Mouse (Mus musculus): Measurements from ENCODE around the gene Sorl1. TPM values are rescaled to one million over a fixed set of nuclear protein-coding genes. Genes with fewer than 3 reads are reported as not detected.

The Sorl1 gene
- polyA plus RNA-seq, 1 experiment, result under 0.01 TPM

GRCm38 (mm10) chr9:42111256-42111655, 12.8 kb downstream of the Sorl1 start:
- TF ChIP-seq GATA1 (IDR thresholded peaks at IDR 0.05; ENCODE audit: low read length) (no peak), TAL1 (IDR thresholded peaks at IDR 0.05; ENCODE audit: low read length) (no peak)
- Histone ChIP-seq H3K4me3 (replicated peaks) (no peak overlapping the region), H3K27me3 (ENCODE audit: control insufficient read depth) (no peaks in the 10 kb centered on the region), H3K4me1 (ENCODE audit: control insufficient read depth) (no peaks in the 10 kb centered on the region), H3K9me3 (ENCODE audit: control insufficient read depth, low read length) (no peaks in the 10 kb centered on the region), H3K36me3 (ENCODE audit: control insufficient read depth) (no peaks in the 10 kb centered on the region)

- TF ChIP-seq TAL1 (IDR thresholded peaks at IDR 0.05; ENCODE audit: low read length), result no peak
- no peak for TF ChIP-seq GATA1 (IDR thresholded peaks at IDR 0.05; ENCODE audit: low read length)
- Histone ChIP-seq H3K4me3 (replicated peaks) (no peak overlapping the region), H3K4me1 (ENCODE audit: control insufficient read depth) (no peaks in the 10 kb centered on the region), H3K9me3 (ENCODE audit: control insufficient read depth, low read length) (no peaks in the 10 kb centered on the region), H3K27me3 (ENCODE audit: control insufficient read depth) (no peaks in the 10 kb centered on the region), H3K36me3 (ENCODE audit: control insufficient read depth) (no peaks in the 10 kb centered on the region)
Observed at GRCm38 (mm10) chr9:42109837-42110451, 14.2 kb downstream of the Sorl1 start.

GRCm38 (mm10) chr9:42109131-42109530, 15.0 kb downstream of the Sorl1 start:
- no peaks in the 10 kb centered on the region for H3K36me3 ChIP-seq (ENCODE audit: control insufficient read depth)

GRCm38 (mm10) chr9:42108369-42108951, 15.6 kb downstream of the Sorl1 start:
- Histone ChIP-seq H3K9me3 (ENCODE audit: control insufficient read depth, low read length) (no peaks in the 10 kb centered on the region), H3K4me3 (replicated peaks) (no peak overlapping the region), H3K4me1 (ENCODE audit: control insufficient read depth) (no peaks in the 10 kb centered on the region), H3K27me3 (ENCODE audit: control insufficient read depth) (no peaks in the 10 kb centered on the region), H3K36me3 (ENCODE audit: control insufficient read depth) (no peaks in the 10 kb centered on the region)
- TF ChIP-seq GATA1 (IDR thresholded peaks at IDR 0.05; ENCODE audit: low read length), result no peak
- TF ChIP-seq TAL1 (IDR thresholded peaks at IDR 0.05; ENCODE audit: low read length), result no peak

More at GRCm38 (mm10) chr9:42109131-42109530, 15.0 kb downstream of the Sorl1 start:
- no peaks in the 10 kb centered on the region for H3K4me1 ChIP-seq (ENCODE audit: control insufficient read depth)
- no peaks in the 10 kb centered on the region for H3K27me3 ChIP-seq (ENCODE audit: control insufficient read depth)
- no peaks in the 10 kb centered on the region for H3K9me3 ChIP-seq (ENCODE audit: control insufficient read depth, low read length)
- TF ChIP-seq GATA1 (IDR thresholded peaks at IDR 0.05; ENCODE audit: low read length) (no peak), TAL1 (IDR thresholded peaks at IDR 0.05; ENCODE audit: low read length) (no peak)
- H3K4me3 ChIP-seq (replicated peaks), result no peak overlapping the region

- Histone ChIP-seq H3K4me3 (replicated peaks) (no peak overlapping the region), H3K9me3 (ENCODE audit: control insufficient read depth, low read length) (no peaks in the 10 kb centered on the region), H3K27me3 (ENCODE audit: control insufficient read depth) (no peaks in the 10 kb centered on the region), H3K36me3 (ENCODE audit: control insufficient read depth) (no peaks in the 10 kb centered on the region), H3K4me1 (ENCODE audit: control insufficient read depth) (no peaks in the 10 kb centered on the region)
- TF ChIP-seq GATA1 (IDR thresholded peaks at IDR 0.05; ENCODE audit: low read length), result no peak
- TF ChIP-seq TAL1 (IDR thresholded peaks at IDR 0.05; ENCODE audit: low read length), result no peak
Observed at GRCm38 (mm10) chr9:42107062-42107461, 17.0 kb downstream of the Sorl1 start.

- no peaks in the 10 kb centered on the region for H3K4me1 ChIP-seq (ENCODE audit: control insufficient read depth)
- no peaks in the 10 kb centered on the region for H3K9me3 ChIP-seq (ENCODE audit: control insufficient read depth, low read length)
- H3K27me3 ChIP-seq (ENCODE audit: control insufficient read depth), result no peaks in the 10 kb centered on the region
- H3K4me3 ChIP-seq (replicated peaks), result no peak overlapping the region
- TF ChIP-seq GATA1 (IDR thresholded peaks at IDR 0.05; ENCODE audit: low read length), result no peak
- H3K36me3 ChIP-seq (ENCODE audit: control insufficient read depth), result no peaks in the 10 kb centered on the region
Observed at GRCm38 (mm10) chr9:42106305-42106704, 17.8 kb downstream of the Sorl1 start.

GRCm38 (mm10) chr9:42103546-42103945, 20.6 kb downstream of the Sorl1 start:
- Histone ChIP-seq H3K9me3 (ENCODE audit: control insufficient read depth, low read length) (no peaks in the 10 kb centered on the region), H3K4me1 (ENCODE audit: control insufficient read depth) (no peaks in the 10 kb centered on the region), H3K4me3 (replicated peaks) (no peak overlapping the region), H3K36me3 (ENCODE audit: control insufficient read depth) (no peaks in the 10 kb centered on the region), H3K27me3 (ENCODE audit: control insufficient read depth) (no peaks in the 10 kb centered on the region)
- TF ChIP-seq TAL1 (IDR thresholded peaks at IDR 0.05; ENCODE audit: low read length) (no peak), GATA1 (IDR thresholded peaks at IDR 0.05; ENCODE audit: low read length) (no peak)

GRCm38 (mm10) chr9:42102013-42102412, 22.1 kb downstream of the Sorl1 start:
- Histone ChIP-seq H3K4me3 (replicated peaks) (no peak overlapping the region), H3K4me1 (ENCODE audit: control insufficient read depth) (no peaks in the 10 kb centered on the region), H3K27me3 (ENCODE audit: control insufficient read depth) (no peaks in the 10 kb centered on the region), H3K9me3 (ENCODE audit: control insufficient read depth, low read length) (no peaks in the 10 kb centered on the region), H3K36me3 (ENCODE audit: control insufficient read depth) (no peaks in the 10 kb centered on the region)
- no peak for TF ChIP-seq TAL1 (IDR thresholded peaks at IDR 0.05; ENCODE audit: low read length)
- TF ChIP-seq GATA1 (IDR thresholded peaks at IDR 0.05; ENCODE audit: low read length), result no peak

GRCm38 (mm10) chr9:42101266-42101665, 22.8 kb downstream of the Sorl1 start:
- Histone ChIP-seq H3K27me3 (ENCODE audit: control insufficient read depth) (no peaks in the 10 kb centered on the region), H3K9me3 (ENCODE audit: control insufficient read depth, low read length) (no peaks in the 10 kb centered on the region), H3K4me1 (ENCODE audit: control insufficient read depth) (no peaks in the 10 kb centered on the region), H3K4me3 (replicated peaks) (no peak overlapping the region), H3K36me3 (ENCODE audit: control insufficient read depth) (no peaks in the 10 kb centered on the region)
- TF ChIP-seq TAL1 (IDR thresholded peaks at IDR 0.05; ENCODE audit: low read length), result no peak
- TF ChIP-seq GATA1 (IDR thresholded peaks at IDR 0.05; ENCODE audit: low read length), result no peak
